Mouse (Mus musculus) urinary bladder, postnatal 0 days (tissue): ENCODE measurements around the gene Cog8. TPM values are rescaled to one million over a fixed set of nuclear protein-coding genes. Genes with fewer than 3 reads are reported as not detected.

Source experiments
- microRNA-seq: library from miRNA; unstranded; fragments of <30 nt; microRNA quantifications from one replicate; pipeline ENCODE4, GENCODE M21; 2016
- polyA plus RNA-seq: library from polyadenylated mRNA; unstranded; fragments of >200 nt; fragmentation: Nextera tagmentation; extraction: Ambion mirVana; gene quantifications from 2 replicates; pipeline ENCODE4 v1.2.1, GENCODE M21; 2015

The Cog8 gene
- polyA plus RNA-seq, result 20.7 and 22.7 TPM in 2 replicates

GRCm38 (mm10) chr8:107056076-107056972 is at the start of gene Cog8, which contains the start of gene Nip7:
Gene Cog8 (minus strand): TSS chr8:107056689.
Gene Nip7 (plus strand): TSS chr8:107056877.

GRCm38 (mm10) chr8:107096366-107097036 is 40.0 kb upstream of the Cog8 start, which contains the start of gene Terf2:
Gene Terf2 (minus strand): TSS chr8:107096547.

GRCm38 (mm10) chr8:107065511-107066496 is 9.3 kb upstream of the Cog8 start, which contains the start of gene Tmed6:
Gene Tmed6 (minus strand): TSS chr8:107065644.

GRCm38 (mm10) chr8:107048061-107048941 is 8.2 kb downstream of the Cog8 start, which contains the start of gene Pdf:
Gene Pdf (minus strand): TSS chr8:107048614.

GRCm38 (mm10) chr8:107030650-107031576 is 25.6 kb downstream of the Cog8 start, which contains the start of gene Vps4a:
Gene Vps4a (plus strand): TSS chr8:107031222.

Small RNA genes within 50 kb of the gene (microRNA-seq; reads per million reads assigned to microRNA genes)
- 1.2 reads per million for gene Mir7075

Other genes starting within 250 kb of the Cog8 start
- gene Has3, start 186.4 kb downstream of the Cog8 start, polyA plus RNA-seq, result 0.16 and 0.36 TPM in 2 replicates
- gene Utp4, start 163.1 kb downstream of the Cog8 start, polyA plus RNA-seq, result 31.3 and 31.4 TPM in 2 replicates
- 20.7 and 21.9 TPM in 2 replicates for gene Sntb2, start 120.9 kb downstream of the Cog8 start, polyA plus RNA-seq
- gene Vps4a, start 25.5 kb downstream of the Cog8 start, polyA plus RNA-seq, result 57.0 and 64.7 TPM in 2 replicates
- 20.5 and 25.6 TPM in 2 replicates for gene Pdf, start 8.1 kb downstream of the Cog8 start, polyA plus RNA-seq
- gene Nip7, start 188 bp upstream of the Cog8 start, polyA plus RNA-seq, result 55.4 and 59.0 TPM in 2 replicates
- not detected in 2 replicates for gene Tmed6, start 9.0 kb upstream of the Cog8 start, polyA plus RNA-seq
- gene Terf2, start 39.9 kb upstream of the Cog8 start, polyA plus RNA-seq, result 7.1 and 8.7 TPM in 2 replicates
- 60.2 and 81.9 TPM in 2 replicates for gene Cyb5b, start 94.0 kb upstream of the Cog8 start, polyA plus RNA-seq
- gene Nfat5, start 236.8 kb upstream of the Cog8 start, polyA plus RNA-seq, result 9.2 and 9.5 TPM in 2 replicates